Mouse (Mus musculus): ENCODE measurements around the gene Acvrl1. TPM values are rescaled to one million over a fixed set of nuclear protein-coding genes. Genes with fewer than 3 reads are reported as not detected.

Gene Acvrl1
- polyA plus RNA-seq (2016; fragmentation: Nextera tagmentation; extraction: Ambion mirVana), result 10.3 and 10.6 TPM in 2 replicates

- 3% methylated on average over 46 of the region's 46 CpGs for WGBS
- DNase-seq (ENCODE audit: low spot score), result peak; percentile 57
- H3K27ac ChIP-seq (replicated peaks), result peak within 1 kb of the TSS; percentile 77
Observed at GRCm38 (mm10) chr15:101128181-101129089, at the start of gene Acvrl1. TSS of gene Acvrl1 (plus strand) at chr15:101128522.

DNA sequence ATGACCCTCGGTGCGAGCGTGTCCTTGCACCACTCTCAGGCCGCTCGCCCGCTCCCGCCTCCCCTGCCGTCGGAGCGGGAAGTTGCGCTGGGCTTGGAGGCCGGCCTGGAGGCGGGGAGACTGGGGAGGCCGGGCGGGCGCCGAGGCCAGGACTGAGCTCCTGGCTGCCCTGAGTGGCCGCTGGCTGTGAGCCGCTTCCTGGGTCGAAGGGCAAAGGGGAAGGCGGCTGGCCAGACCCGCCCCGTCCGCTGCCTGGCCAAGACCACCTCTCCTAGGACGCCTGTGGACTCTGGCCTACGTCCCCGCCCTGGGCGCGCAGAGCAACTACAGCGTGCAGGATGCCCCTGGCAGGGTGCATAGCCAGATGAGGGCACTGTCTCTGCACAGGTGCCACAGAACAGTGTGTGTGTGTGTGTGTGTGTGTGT, 49.6 kb upstream of the Acvrl1 start:
- H3K9me3 ChIP-seq, result no peaks in the 10 kb centered on the region
- H3K27ac ChIP-seq (replicated peaks), result peak overlapping the region; percentile 99
- H3K4me1 ChIP-seq, result peaks cover 88% of the 10 kb centered on the region
- peaks cover 11% of the 10 kb centered on the region for H3K36me3 ChIP-seq (replicated peaks)
- peak overlapping the region; percentile 99 for H3K4me3 ChIP-seq
- WGBS, result 1% methylated on average over 30 of the region's 30 CpGs
- DNase-seq (ENCODE audit: low spot score), result peak; percentile 88
- H3K27me3 ChIP-seq (replicated peaks; ENCODE audit: low read depth, poor library complexity, severe bottlenecking), result no peaks in the 10 kb centered on the region

More at GRCm38 (mm10) chr15:101128181-101129089, at the start of gene Acvrl1:
- Histone ChIP-seq H3K36me3 (replicated peaks) (no peaks in the 10 kb centered on the region), H3K4me1 (peaks cover 54% of the 10 kb centered on the region), H3K27me3 (replicated peaks; ENCODE audit: low read depth, poor library complexity, severe bottlenecking) (peaks cover 69% of the 10 kb centered on the region), H3K4me3 (peak within 1 kb of the TSS; percentile 59), H3K9me3 (no peaks in the 10 kb centered on the region)

GRCm38 (mm10) chr15:101080031-101080520, 48.2 kb upstream of the Acvrl1 start:
- Histone ChIP-seq H3K27ac (replicated peaks) (peak overlapping the region; percentile 99), H3K9me3 (no peaks in the 10 kb centered on the region), H3K4me3 (peak overlapping the region; percentile 5; the same call in 1 of the 2 replicates), H3K27me3 (replicated peaks; ENCODE audit: low read depth, poor library complexity, severe bottlenecking) (0 out of 2 replicates have a peak, but pooled peaks cover 4% of the 10 kb centered on the region), H3K4me1 (peaks cover 88% of the 10 kb centered on the region), H3K36me3 (replicated peaks) (0 out of 2 replicates have a peak, but pooled peaks cover 1% of the 10 kb centered on the region)
- 71% methylated on average over 9 of the region's 9 CpGs for WGBS
- DNase-seq (ENCODE audit: low spot score), result no peak

DNA sequence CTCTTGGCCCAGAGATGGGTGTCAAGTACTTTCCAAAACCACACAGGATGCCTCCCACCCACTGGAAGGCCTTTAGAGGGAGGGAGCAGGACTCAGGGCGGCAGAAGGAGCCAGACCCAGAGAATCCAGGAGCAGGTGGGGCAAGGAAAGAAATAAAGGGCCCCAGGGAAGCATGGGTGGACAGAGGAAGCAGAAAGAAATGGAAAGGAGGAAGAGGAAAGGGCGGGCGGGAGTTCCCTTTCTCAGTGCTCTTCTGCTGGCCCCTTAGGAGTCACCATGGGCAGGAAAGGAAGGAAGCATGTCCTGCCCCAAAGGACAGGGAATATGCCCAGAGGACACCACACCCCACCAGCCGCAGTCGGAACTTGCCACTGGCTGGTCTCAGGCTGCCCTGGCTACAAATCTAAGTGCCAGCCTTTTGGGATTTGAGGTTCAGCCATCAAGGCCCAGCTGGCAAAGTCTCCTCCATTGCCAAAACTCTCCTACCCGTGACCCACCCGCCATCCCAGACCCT, 47.2 kb upstream of the Acvrl1 start:
- Histone ChIP-seq H3K4me1 (peaks cover 80% of the 10 kb centered on the region), H3K9me3 (no peaks in the 10 kb centered on the region), H3K27me3 (replicated peaks; ENCODE audit: low read depth, poor library complexity, severe bottlenecking) (0 out of 2 replicates have a peak, but pooled peaks cover 4% of the 10 kb centered on the region), H3K36me3 (replicated peaks) (no peaks in the 10 kb centered on the region), H3K27ac (replicated peaks) (peak overlapping the region; percentile 84), H3K4me3 (no peak overlapping the region)
- no peak for DNase-seq (ENCODE audit: low spot score)
- WGBS, result 58% methylated on average over 7 of the region's 7 CpGs

DNA sequence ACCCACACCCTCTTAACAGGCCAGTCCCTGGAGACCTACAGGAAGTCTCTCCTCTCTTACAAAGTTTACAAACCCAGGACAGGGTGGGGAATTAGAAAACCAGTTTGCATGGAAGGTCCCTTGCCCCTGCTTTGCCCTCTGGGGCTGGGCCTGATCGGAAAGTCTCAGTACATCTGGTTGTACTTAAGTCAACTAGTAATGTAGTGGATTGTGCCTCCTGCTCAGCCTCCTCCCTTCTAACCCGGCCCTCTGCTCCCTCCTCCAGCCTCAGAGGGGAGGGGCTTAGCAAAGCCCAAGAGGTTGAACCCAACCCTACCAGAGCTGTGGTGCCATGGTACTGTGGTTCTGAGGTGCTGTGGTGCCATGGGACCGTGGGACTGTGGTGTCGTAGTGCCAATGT, 46.1 kb upstream of the Acvrl1 start:
- DNase-seq (ENCODE audit: low spot score), result peak; percentile 79
- Histone ChIP-seq H3K4me1 (peaks cover 71% of the 10 kb centered on the region), H3K27me3 (replicated peaks; ENCODE audit: low read depth, poor library complexity, severe bottlenecking) (0 out of 2 replicates have a peak, but pooled peaks cover 4% of the 10 kb centered on the region), H3K4me3 (peak overlapping the region; percentile 28; the same call in 1 of the 2 replicates), H3K27ac (replicated peaks) (peak overlapping the region; percentile 84), H3K9me3 (no peaks in the 10 kb centered on the region), H3K36me3 (replicated peaks) (no peaks in the 10 kb centered on the region)
- WGBS, result 43% methylated on average over 4 of the region's 4 CpGs

GRCm38 (mm10) chr15:101084499-101084898, 43.8 kb upstream of the Acvrl1 start:
- peak overlapping the region; percentile 68 for H3K27ac ChIP-seq (replicated peaks)
- 69% methylated on average over 10 of the region's 10 CpGs for WGBS
- H3K27me3 ChIP-seq (replicated peaks; ENCODE audit: low read depth, poor library complexity, severe bottlenecking), result 0 out of 2 replicates have a peak, but pooled peaks cover 4% of the 10 kb centered on the region
- DNase-seq (ENCODE audit: low spot score), result no peak
- no peaks in the 10 kb centered on the region for H3K36me3 ChIP-seq (replicated peaks)
- H3K4me1 ChIP-seq, result peaks cover 64% of the 10 kb centered on the region
- no peak overlapping the region for H3K4me3 ChIP-seq
- no peaks in the 10 kb centered on the region for H3K9me3 ChIP-seq

DNA sequence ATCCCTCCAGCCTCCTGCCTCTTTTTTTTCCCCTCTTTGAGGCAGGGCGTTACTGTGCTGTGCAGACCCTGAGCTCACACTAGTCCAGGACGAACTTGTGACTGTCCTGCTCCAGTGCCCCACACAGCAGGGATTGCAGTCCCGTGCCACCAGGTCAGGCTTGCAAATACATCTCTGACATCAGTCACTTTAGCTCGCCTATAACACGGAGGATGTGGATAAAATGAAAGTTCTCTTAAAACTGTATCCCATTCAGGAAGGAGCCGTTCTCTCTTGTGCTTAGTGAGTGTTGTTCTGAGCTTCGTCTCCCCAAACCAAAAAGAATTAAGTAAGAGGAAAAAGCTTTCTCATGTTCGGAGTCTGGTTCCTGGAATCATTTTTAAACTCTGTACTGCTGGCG, 41.9 kb upstream of the Acvrl1 start:
- Histone ChIP-seq H3K36me3 (replicated peaks) (no peaks in the 10 kb centered on the region), H3K27ac (replicated peaks) (peak overlapping the region; percentile 19; the same call in 1 of the 2 replicates), H3K4me3 (no peak overlapping the region), H3K27me3 (replicated peaks; ENCODE audit: low read depth, poor library complexity, severe bottlenecking) (0 out of 2 replicates have a peak, but pooled peaks cover 8% of the 10 kb centered on the region), H3K9me3 (no peaks in the 10 kb centered on the region), H3K4me1 (peaks cover 47% of the 10 kb centered on the region)
- WGBS, result 76% methylated on average over 9 of the region's 9 CpGs
- no peak for DNase-seq (ENCODE audit: low spot score)

- WGBS, result 84% methylated on average over 3 of the region's 3 CpGs
- Histone ChIP-seq H3K27me3 (replicated peaks; ENCODE audit: low read depth, poor library complexity, severe bottlenecking) (0 out of 2 replicates have a peak, but pooled peaks cover 10% of the 10 kb centered on the region), H3K9me3 (no peaks in the 10 kb centered on the region), H3K4me3 (no peak overlapping the region), H3K4me1 (peaks cover 45% of the 10 kb centered on the region), H3K36me3 (replicated peaks) (no peaks in the 10 kb centered on the region), H3K27ac (replicated peaks) (0 out of 2 replicates have a peak overlapping the region, but pooled peaks have one; percentile 30)
- DNase-seq (ENCODE audit: low spot score), result no peak
Observed at GRCm38 (mm10) chr15:101086956-101087355, 41.4 kb upstream of the Acvrl1 start.

- whole genome bisulfite sequencing, result 73% methylated on average over 4 of the region's 4 CpGs
Observed at GRCm38 (mm10) chr15:101088291-101088690, 40.0 kb upstream of the Acvrl1 start.

DNA sequence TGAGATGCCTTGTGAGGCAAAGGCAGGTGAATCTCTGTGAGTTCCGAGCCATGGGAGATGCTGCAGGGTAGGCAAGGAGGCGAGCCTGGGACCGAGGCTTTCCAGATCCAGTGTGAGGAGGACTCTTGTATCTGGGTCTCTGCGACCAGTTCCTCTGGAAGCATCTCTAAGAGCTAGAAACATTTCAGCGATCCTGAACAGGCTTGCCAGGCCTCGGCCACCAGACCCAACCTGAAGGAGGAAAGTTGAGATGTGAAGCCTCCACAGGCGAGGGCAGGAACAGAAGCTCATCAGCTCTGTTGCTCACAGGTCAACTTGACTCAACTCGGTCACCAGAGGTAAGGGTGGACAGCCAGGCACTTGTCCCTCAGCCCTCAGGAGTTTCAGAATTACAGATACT, 36.8 kb upstream of the Acvrl1 start:
- no peaks in the 10 kb centered on the region for H3K36me3 ChIP-seq (replicated peaks)
- no peak overlapping the region for H3K4me3 ChIP-seq
- H3K27me3 ChIP-seq (replicated peaks; ENCODE audit: low read depth, poor library complexity, severe bottlenecking), result peaks cover 11% of the 10 kb centered on the region; the same call in 1 of the 2 replicates
- H3K27ac ChIP-seq (replicated peaks), result peak overlapping the region; percentile 90; the same call in 1 of the 2 replicates
- peaks cover 63% of the 10 kb centered on the region for H3K4me1 ChIP-seq
- no peak for DNase-seq (ENCODE audit: low spot score)
- H3K9me3 ChIP-seq, result no peaks in the 10 kb centered on the region
- WGBS, result 92% methylated on average over 8 of the region's 8 CpGs

More at GRCm38 (mm10) chr15:101088291-101088690, 40.0 kb upstream of the Acvrl1 start:
- H3K9me3 ChIP-seq, result no peaks in the 10 kb centered on the region
- H3K4me3 ChIP-seq, result no peak overlapping the region
- H3K27me3 ChIP-seq (replicated peaks; ENCODE audit: low read depth, poor library complexity, severe bottlenecking), result 0 out of 2 replicates have a peak, but pooled peaks cover 10% of the 10 kb centered on the region
- no peaks in the 10 kb centered on the region for H3K36me3 ChIP-seq (replicated peaks)
- H3K27ac ChIP-seq (replicated peaks), result no peak overlapping the region
- no peak for DNase-seq (ENCODE audit: low spot score)
- H3K4me1 ChIP-seq, result peaks cover 47% of the 10 kb centered on the region

DNA sequence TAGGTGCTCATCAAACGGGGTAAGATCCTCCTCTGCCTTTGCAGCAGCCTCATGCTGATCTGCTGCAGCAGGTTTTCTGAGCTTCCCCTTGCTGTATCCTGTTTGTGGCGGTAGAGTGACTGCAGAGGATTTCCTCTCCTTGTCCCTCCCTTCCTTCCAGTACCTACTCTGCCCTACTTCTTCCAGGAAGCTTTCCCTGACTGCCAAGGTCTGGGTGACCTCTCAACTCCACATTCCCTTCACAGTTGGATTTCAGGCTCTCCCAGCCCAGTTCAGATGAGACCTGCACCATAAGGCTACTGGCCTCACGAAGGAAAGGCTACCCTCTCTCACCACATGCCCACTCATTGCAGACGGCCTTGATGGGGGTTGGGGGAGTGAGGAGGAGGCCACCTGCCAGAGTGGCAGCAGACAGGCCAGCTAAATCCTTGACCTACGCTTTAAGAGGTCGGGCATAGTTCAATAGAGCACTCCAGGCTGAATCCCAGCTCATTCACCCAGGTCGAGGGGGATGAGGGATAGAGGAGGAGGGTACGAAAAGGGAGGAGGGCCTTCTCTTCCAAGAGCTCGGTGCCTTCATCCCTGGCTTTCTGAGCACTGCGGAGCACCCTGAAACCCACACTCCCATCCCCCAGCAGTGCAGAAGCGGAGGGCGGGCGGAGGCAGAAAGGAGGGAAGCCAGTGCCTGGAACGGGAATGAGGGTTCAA, 36.0 kb upstream of the Acvrl1 start:
- Histone ChIP-seq H3K36me3 (replicated peaks) (no peaks in the 10 kb centered on the region), H3K9me3 (no peaks in the 10 kb centered on the region), H3K4me3 (peak overlapping the region; percentile 42; the same call in 1 of the 2 replicates), H3K4me1 (peaks cover 71% of the 10 kb centered on the region), H3K27me3 (replicated peaks; ENCODE audit: low read depth, poor library complexity, severe bottlenecking) (peaks cover 18% of the 10 kb centered on the region; the same call in 1 of the 2 replicates), H3K27ac (replicated peaks) (peak overlapping the region; percentile 90)
- peak; percentile 57 for DNase-seq (ENCODE audit: low spot score)
- WGBS, result 20% methylated on average over 14 of the region's 14 CpGs

Data from embryonic facial prominence, embryonic 10.5 days (tissue).